Mouse (Mus musculus) neural tube, embryonic 12.5 days (tissue): ENCODE data around the gene Olfr373. TPM values are rescaled to one million over a fixed set of nuclear protein-coding genes. Genes with fewer than 3 reads are reported as not detected.
"Not testable (repeated sequence)": the region's sequence is repeated elsewhere in the genome, so short reads cannot be mapped to it uniquely, and the experiment has no call there.

Experiments used
- ATAC-seq: fragments of 200-750 bp; cut with Nextera tagmentation; 2 replicates; pipeline ENCODE4 v1.8.0; 2017; ENCODE audit warnings: low read depth, mild to moderate bottlenecking, moderate TSS enrichment, moderate library complexity; ENCODE audit not compliant: low FRiP score
- H3K27ac ChIP-seq: fragments of 300-500 bp; sonication (generic); 2 replicates; pipeline ENCODE4 v1.5.1; 2016
- H3K27me3 ChIP-seq: fragments of 300-500 bp; sonication (generic); replicated peaks from 2 replicates; pipeline ENCODE4 v1.6.1; 2016; ENCODE audit warnings: mild to moderate bottlenecking
- H3K36me3 ChIP-seq: fragments of 300-500 bp; sonication (generic); 2 replicates; pipeline ENCODE4 v1.6.1; 2016; ENCODE audit warnings: mild to moderate bottlenecking
- H3K4me1 ChIP-seq: fragments of 300-500 bp; sonication (generic); 2 replicates; pipeline ENCODE4 v1.6.1; 2016
- H3K4me2 ChIP-seq: fragments of 300-500 bp; sonication (generic); replicated peaks from 2 replicates; pipeline ENCODE4 v1.6.1; 2016; ENCODE audit warnings: mild to moderate bottlenecking
- H3K4me3 ChIP-seq: fragments of 300-500 bp; sonication (generic); 2 replicates; pipeline ENCODE4 v1.5.1; 2016
- H3K9ac ChIP-seq: fragments of 300-500 bp; sonication (generic); 2 replicates; pipeline ENCODE4 v1.6.1; 2016; ENCODE audit warnings: mild to moderate bottlenecking
- H3K9me3 ChIP-seq: fragments of 300-500 bp; sonication (generic); 2 replicates; pipeline ENCODE4 v1.6.1; 2016; ENCODE audit warnings: mild to moderate bottlenecking
- WGBS: fragments of 180-500 bp; shearing (Covaris S2); methylation state at CpG from one replicate; pipeline ENCODE4 v1.1.7; 2016; 5-methylcytosine and 5-hydroxymethylcytosine counted together
- polyA plus RNA-seq: library from polyadenylated mRNA; unstranded; fragments of >200 nt; fragmentation: Nextera tagmentation; extraction: Ambion mirVana; gene quantifications from 2 replicates; pipeline ENCODE4 v1.2.1, GENCODE M21; 2016

The Olfr373 gene
- polyA plus RNA-seq, 1 experiment from 2014 or later: not detected

DNA sequence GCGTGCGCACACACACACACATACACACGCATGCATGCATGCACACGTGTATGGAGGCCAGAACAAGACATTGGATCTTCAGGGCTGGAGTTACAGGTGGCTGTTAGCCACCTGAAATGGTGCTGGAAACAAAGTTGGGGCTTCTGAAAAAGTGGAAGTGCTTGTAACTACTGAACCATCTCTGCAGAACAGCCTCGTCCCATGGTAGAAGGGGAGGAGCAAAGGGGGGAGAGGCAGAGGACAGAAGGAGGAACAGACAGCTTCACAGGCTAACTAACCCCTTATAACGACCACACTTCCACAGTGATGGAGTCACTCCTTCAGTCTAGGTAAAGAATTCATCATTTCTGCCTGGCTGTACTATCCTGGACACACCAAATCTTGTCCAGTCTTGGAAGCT lies 27.9 kb downstream of the Olfr373 start:
- no peak for ATAC-seq
- Histone ChIP-seq H3K27ac (no peak overlapping the region), H3K4me3 (no peak overlapping the region), H3K9ac (no peak overlapping the region), H3K36me3 (no peaks in the 10 kb centered on the region), H3K4me1 (no peaks in the 10 kb centered on the region), H3K27me3 (0 out of 2 replicates have a peak, but pooled peaks cover 3% of the 10 kb centered on the region), H3K4me2 (no peak overlapping the region), H3K9me3 (no peaks in the 10 kb centered on the region)
- WGBS: 83% methylated on average over 6 of the region's 6 CpGs

- no peak overlapping the region for H3K9ac ChIP-seq
- no peaks in the 10 kb centered on the region for H3K9me3 ChIP-seq
- no peaks in the 10 kb centered on the region for H3K36me3 ChIP-seq
- H3K27ac ChIP-seq: no peak overlapping the region
- H3K4me1 ChIP-seq: no peaks in the 10 kb centered on the region
- no peak overlapping the region for H3K4me3 ChIP-seq
- WGBS: 75% methylated on average over 3 of the region's 3 CpGs
- 0 out of 2 replicates have a peak, but pooled peaks cover 3% of the 10 kb centered on the region for H3K27me3 ChIP-seq
- no peak for ATAC-seq
- no peak overlapping the region for H3K4me2 ChIP-seq
Measured at GRCm38 (mm10) chr8:72112486-72112885, 29.5 kb downstream of the Olfr373 start.

DNA sequence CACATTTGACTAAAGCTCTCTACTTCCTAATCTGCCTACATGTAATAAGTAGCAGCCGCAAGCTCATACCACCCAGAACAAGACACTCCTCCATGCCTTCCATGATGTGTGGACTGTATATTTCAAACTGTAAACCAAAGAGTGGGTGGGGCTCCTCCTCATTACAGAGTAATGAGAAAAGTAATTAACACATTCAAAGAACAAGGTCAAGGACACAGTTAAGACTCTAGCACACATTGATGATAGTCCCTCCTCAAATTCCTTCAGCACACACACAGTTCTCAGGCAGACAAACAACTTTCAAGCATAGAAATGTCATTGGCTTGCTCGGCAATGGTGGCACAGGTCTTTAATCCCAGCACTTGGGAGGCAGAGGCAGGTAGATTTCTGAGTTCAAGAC lies 32.2 kb downstream of the Olfr373 start:
- Histone ChIP-seq H3K4me2 (no peak overlapping the region), H3K27ac (no peak overlapping the region), H3K4me3 (no peak overlapping the region), H3K27me3 (no peaks in the 10 kb centered on the region), H3K36me3 (no peaks in the 10 kb centered on the region), H3K4me1 (no peaks in the 10 kb centered on the region), H3K9me3 (no peaks in the 10 kb centered on the region), H3K9ac (no peak overlapping the region)
- WGBS: 90% methylated on average over 2 of the region's 2 CpGs
- ATAC-seq: no peak

DNA sequence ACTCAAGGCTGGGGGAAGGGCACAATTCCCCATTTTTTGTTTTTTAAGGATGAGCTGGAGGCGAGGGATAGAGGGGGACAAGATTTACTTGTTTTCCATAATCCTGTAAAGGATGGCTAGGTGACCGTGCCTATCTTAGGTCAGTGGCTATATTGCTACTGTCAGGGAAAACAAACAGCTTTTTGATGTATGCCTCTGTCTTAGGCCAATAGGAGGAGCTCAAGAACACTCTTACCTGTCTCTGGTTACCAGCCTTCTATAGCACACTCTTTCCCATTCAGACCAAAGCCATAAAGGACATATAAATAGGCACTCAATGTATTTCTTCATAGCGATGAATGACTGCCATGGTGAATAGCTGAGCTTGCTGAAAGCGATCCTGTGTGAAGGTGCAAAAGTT lies 35.6 kb downstream of the Olfr373 start:
- 54% methylated on average over 4 of the region's 4 CpGs for WGBS
- H3K4me1 ChIP-seq: no peaks in the 10 kb centered on the region

GRCm38 (mm10) chr8:72121486-72121885 lies 38.5 kb downstream of the Olfr373 start:
- not testable (repeated sequence) for H3K4me3 ChIP-seq, H3K4me2 ChIP-seq, H3K9ac ChIP-seq, ATAC-seq, H3K4me1 ChIP-seq, H3K27ac ChIP-seq, H3K27me3 ChIP-seq, H3K36me3 ChIP-seq, H3K9me3 ChIP-seq
- 64% methylated on average over 3 of the region's 3 CpGs for WGBS

More for the DNA sequence above, 35.6 kb downstream of the Olfr373 start:
- Histone ChIP-seq H3K9me3 (no peaks in the 10 kb centered on the region), H3K27me3 (no peaks in the 10 kb centered on the region), H3K4me2 (no peak overlapping the region), H3K4me3 (no peak overlapping the region), H3K9ac (no peak overlapping the region), H3K27ac (no peak overlapping the region), H3K36me3 (no peaks in the 10 kb centered on the region)
- ATAC-seq: no peak

GRCm38 (mm10) chr8:72121997-72122396 lies 39.0 kb downstream of the Olfr373 start:
- no peak for ATAC-seq
- no peak overlapping the region for H3K9ac ChIP-seq
- H3K27me3 ChIP-seq: no peaks in the 10 kb centered on the region
- no peaks in the 10 kb centered on the region for H3K9me3 ChIP-seq
- H3K36me3 ChIP-seq: no peaks in the 10 kb centered on the region
- no peak overlapping the region for H3K4me3 ChIP-seq
- no peaks in the 10 kb centered on the region for H3K4me1 ChIP-seq
- no peak overlapping the region for H3K27ac ChIP-seq
- 53% methylated on average over 1 of the region's 1 CpGs for WGBS
- H3K4me2 ChIP-seq: no peak overlapping the region

DNA sequence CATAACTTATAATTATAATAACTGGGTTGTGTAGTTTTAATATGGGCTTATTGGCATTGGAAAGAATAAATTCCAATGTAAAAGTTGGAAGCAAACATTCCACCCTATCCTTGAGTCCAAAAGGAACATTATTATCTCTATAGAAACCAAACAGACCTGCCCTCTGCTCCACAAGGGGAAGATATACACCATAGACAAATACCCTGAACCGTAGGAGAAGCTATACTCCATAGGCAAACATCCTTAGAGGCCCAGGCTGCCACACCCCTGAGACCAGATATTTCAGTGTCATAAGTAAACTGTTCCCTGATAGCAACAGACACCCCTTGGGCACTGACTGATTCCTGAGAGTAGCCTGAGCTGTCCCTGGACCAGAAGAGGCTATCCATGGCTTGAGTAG lies 44.9 kb downstream of the Olfr373 start:
- no peaks in the 10 kb centered on the region for H3K9me3 ChIP-seq
- H3K4me3 ChIP-seq: no peak overlapping the region
- WGBS: 89% methylated on average over 1 of the region's 1 CpGs
- H3K27me3 ChIP-seq: no peaks in the 10 kb centered on the region
- H3K4me2 ChIP-seq: no peak overlapping the region
- H3K27ac ChIP-seq: no peak overlapping the region
- ATAC-seq: no peak
- H3K36me3 ChIP-seq: no peaks in the 10 kb centered on the region
- H3K4me1 ChIP-seq: no peaks in the 10 kb centered on the region
- H3K9ac ChIP-seq: no peak overlapping the region

GRCm38 (mm10) chr8:72131251-72131650 lies 48.3 kb downstream of the Olfr373 start:
- Histone ChIP-seq H3K27me3 (no peaks in the 10 kb centered on the region), H3K4me2 (no peak overlapping the region), H3K27ac (no peak overlapping the region), H3K4me1 (no peaks in the 10 kb centered on the region), H3K9me3 (no peaks in the 10 kb centered on the region), H3K9ac (no peak overlapping the region), H3K36me3 (no peaks in the 10 kb centered on the region), H3K4me3 (no peak overlapping the region)
- no peak for ATAC-seq
- WGBS: 64% methylated on average over 2 of the region's 2 CpGs

DNA sequence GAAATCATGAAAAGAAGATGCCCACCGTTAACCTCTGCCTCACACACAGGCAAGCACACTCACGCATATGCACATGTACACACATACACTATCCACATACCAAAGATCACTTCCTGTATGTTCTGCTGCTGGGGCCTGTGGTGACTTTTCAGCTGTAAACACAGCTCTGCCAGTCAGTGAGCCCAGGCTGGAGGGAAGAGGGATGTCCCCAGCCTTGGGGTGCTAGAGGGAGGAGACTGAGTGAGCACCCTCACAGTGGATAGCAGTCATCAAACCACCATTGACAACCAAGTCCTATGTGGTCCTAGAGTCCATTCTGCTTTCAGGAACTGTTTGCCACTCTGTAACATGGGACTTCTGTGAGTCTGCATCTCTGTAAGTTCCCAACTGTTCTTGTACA lies 48.9 kb downstream of the Olfr373 start:
- Histone ChIP-seq H3K27ac (no peak overlapping the region), H3K4me1 (0 out of 2 replicates have a peak, but pooled peaks cover under 1% of the 10 kb centered on the region), H3K9ac (no peak overlapping the region), H3K9me3 (no peaks in the 10 kb centered on the region), H3K4me2 (no peak overlapping the region), H3K27me3 (no peaks in the 10 kb centered on the region), H3K4me3 (no peak overlapping the region), H3K36me3 (no peaks in the 10 kb centered on the region)
- WGBS: 92% methylated on average over 2 of the region's 2 CpGs
- ATAC-seq: no peak

DNA sequence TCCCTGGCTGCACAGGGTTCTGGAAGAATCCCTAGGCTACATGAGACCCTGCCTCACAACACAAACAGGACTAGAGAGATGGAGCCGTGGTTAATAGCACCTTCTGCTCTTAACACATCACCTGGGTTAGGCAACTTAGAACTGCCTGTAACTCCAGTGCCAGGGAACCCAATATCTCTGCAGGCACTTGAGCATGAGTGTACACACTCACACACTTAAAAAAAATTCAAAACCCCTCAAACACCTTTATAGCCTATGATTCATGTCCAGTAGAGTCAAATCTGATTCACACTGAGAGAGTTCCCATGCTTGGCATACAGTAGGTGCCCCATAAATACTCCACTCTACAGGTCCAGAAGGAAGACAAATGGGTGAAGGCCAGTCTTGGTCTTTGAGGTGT lies 49.4 kb downstream of the Olfr373 start:
- H3K36me3 ChIP-seq: no peaks in the 10 kb centered on the region
- 0 out of 2 replicates have a peak, but pooled peaks cover 2% of the 10 kb centered on the region for H3K4me1 ChIP-seq
- H3K27me3 ChIP-seq: no peaks in the 10 kb centered on the region
- no peaks in the 10 kb centered on the region for H3K9me3 ChIP-seq
- H3K27ac ChIP-seq: no peak overlapping the region
- no peak overlapping the region for H3K4me2 ChIP-seq
- no peak for ATAC-seq
- H3K4me3 ChIP-seq: no peak overlapping the region
- 97% methylated on average over 1 of the region's 1 CpGs for WGBS
- H3K9ac ChIP-seq: no peak overlapping the region

DNA sequence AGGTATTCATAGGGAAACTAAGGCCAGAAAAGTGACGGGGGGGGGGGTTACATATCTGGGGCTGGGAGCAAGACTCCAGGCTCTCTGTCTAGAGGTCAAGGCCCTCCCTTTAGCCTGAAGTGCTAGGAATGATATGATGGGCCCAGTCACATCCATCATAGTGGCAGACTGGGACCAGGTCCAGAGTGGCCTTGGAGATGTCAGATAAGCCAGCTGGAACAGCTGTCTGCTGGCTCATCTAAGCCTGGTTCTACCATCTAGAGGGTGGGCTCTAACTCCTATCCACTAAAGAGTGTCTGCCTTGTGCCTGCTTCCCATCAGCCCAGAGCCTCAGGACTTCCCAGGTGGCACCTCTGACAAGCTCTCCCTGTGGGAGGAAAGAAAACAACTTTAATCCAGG lies 49.9 kb downstream of the Olfr373 start:
- Histone ChIP-seq H3K9me3 (no peaks in the 10 kb centered on the region), H3K4me2 (no peak overlapping the region), H3K27ac (no peak overlapping the region), H3K27me3 (no peaks in the 10 kb centered on the region), H3K9ac (no peak overlapping the region), H3K36me3 (no peaks in the 10 kb centered on the region), H3K4me1 (0 out of 2 replicates have a peak, but pooled peaks cover 4% of the 10 kb centered on the region), H3K4me3 (no peak overlapping the region)
- WGBS: 67% methylated on average over 1 of the region's 1 CpGs
- ATAC-seq: no peak

- Histone ChIP-seq H3K4me1 (0 out of 2 replicates have a peak, but pooled peaks cover 4% of the 10 kb centered on the region), H3K4me3 (no peak overlapping the region), H3K4me2 (no peak overlapping the region), H3K36me3 (peaks cover 2% of the 10 kb centered on the region), H3K27ac (no peak overlapping the region), H3K9me3 (no peaks in the 10 kb centered on the region), H3K9ac (no peak overlapping the region), H3K27me3 (no peaks in the 10 kb centered on the region)
- 62% methylated on average over 1 of the region's 1 CpGs for WGBS
- ATAC-seq: no peak
Measured at GRCm38 (mm10) chr8:72133507-72133906, 50.5 kb downstream of the Olfr373 start.

DNA sequence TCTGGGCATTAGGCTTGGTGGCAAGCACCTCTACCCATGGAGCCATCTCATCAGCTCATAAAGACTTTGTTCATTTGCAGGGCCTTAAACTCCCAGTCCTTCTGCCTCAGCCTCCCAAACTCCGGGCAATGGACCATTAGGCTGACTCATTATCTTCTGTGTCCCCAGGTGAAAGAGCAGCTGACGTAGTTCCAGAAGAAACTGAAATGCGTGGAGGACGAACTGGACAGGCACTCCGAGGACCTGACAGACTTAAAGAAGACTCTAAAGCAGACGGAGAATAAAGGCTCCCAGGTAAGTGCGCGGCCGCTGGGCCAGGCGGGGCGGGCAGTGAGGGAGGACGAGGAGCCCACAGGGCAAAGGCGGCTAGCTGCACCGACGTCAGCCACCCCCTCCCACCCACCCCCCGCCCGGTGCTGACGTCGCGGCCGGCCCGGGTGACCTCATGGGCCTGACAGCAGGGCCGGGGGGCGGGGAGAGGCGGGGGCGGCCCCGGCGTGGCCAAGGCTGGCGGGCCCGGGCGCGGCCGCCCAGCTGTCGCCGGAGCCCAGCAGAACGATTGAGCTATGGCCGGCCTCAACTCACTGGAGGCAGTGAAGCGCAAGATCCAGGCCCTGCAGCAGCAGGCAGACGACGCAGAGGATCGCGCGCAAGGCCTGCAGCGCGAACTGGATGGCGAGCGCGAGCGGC lies 51.9 kb downstream of the Olfr373 start, which contains the start of gene Tpm4:
Gene Tpm4, plus strand, starts transcription at position 220 of the 690 bp plus-strand sequence.
- H3K36me3 ChIP-seq: peaks cover 16% of the 10 kb centered on the region
- H3K27ac ChIP-seq: peak within 1 kb of the TSS; percentile 90
- peak within 1 kb of the TSS; percentile 79 for H3K4me3 ChIP-seq
- H3K27me3 ChIP-seq: no peaks in the 10 kb centered on the region
- H3K4me2 ChIP-seq: peak within 1 kb of the TSS; percentile 75
- 0 out of 2 replicates have a peak, but pooled peaks cover 4% of the 10 kb centered on the region for H3K4me1 ChIP-seq
- H3K9me3 ChIP-seq: no peaks in the 10 kb centered on the region
- under 1% methylated on average over 47 of the region's 49 CpGs for WGBS
- peak; percentile 88 for ATAC-seq
- peak within 1 kb of the TSS; percentile 91 for H3K9ac ChIP-seq
